Mouse (Mus musculus) C2C12 (cell line): ENCODE results near the gene Ubap2.

Experiments used
- CEBPB ChIP-seq: IDR thresholded peaks from one replicate; pipeline ENCODE4 v1.6.1; 2011; ENCODE audit warnings: low read depth, mild to moderate bottlenecking, control low read depth, moderate library complexity
- CTCF ChIP-seq: IDR thresholded peaks from one replicate; pipeline ENCODE4 v1.5.1; 2011; ENCODE audit not compliant: control insufficient read depth, insufficient read depth, insufficient read length
- FOSL1 ChIP-seq: IDR thresholded peaks from one replicate; pipeline ENCODE4 v1.8.0; 2011; ENCODE audit warnings: mild to moderate bottlenecking, low read length; ENCODE audit not compliant: poor library complexity, insufficient read depth, severe bottlenecking
- MAX ChIP-seq: IDR thresholded peaks from one replicate; pipeline ENCODE4 v1.6.1; 2011; ENCODE audit warnings: mild to moderate bottlenecking, control low read depth
- MYOD1 ChIP-seq: IDR thresholded peaks from one replicate; pipeline ENCODE4 v1.6.1; 2011; ENCODE audit warnings: low read depth; ENCODE audit not compliant: control insufficient read depth, insufficient read length
- MYOG ChIP-seq: IDR thresholded peaks from one replicate; pipeline ENCODE4 v1.6.1; 2011; ENCODE audit not compliant: control insufficient read depth, insufficient read length; ENCODE audit errors: extremely low read depth
- USF1 ChIP-seq: IDR thresholded peaks from one replicate; pipeline ENCODE4 v1.6.1; 2011; ENCODE audit warnings: low read depth, mild to moderate bottlenecking, control low read depth, moderate library complexity

DNA sequence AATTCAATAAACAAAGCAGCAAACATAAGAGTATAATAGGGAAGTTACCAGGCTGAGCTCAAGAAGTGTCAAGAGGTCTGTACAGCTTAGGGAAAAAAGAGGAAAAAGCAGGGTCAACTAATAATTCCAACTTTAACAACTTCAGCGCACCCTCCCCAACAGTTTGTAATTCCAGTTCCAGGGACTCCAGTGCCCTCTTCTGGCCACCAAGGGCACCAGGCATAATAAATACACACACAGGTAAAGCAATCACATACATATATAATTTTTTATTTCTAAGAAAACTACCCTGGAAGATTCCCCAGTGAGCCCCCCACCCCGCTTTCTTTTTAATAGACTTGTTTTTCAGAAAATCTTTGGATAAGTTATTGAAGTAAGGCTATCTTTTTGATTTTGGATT, 29.5 kb downstream of the Ubap2 start:
- no peak for TF ChIP-seq CEBPB
- TF ChIP-seq USF1 = no peak
- no peak for TF ChIP-seq CTCF
- no peak for TF ChIP-seq MAX
- no peak for TF ChIP-seq MYOD1
- no peak for TF ChIP-seq MYOG
- TF ChIP-seq FOSL1 = no peak
